Mouse (Mus musculus) brain, embryonic 14.5 days (tissue): ENCODE data around the gene Olfr1135.

ENCODE experiments used
- CTCF ChIP-seq: fragments of 200-500 bp; IDR thresholded peaks from 2 replicates; pipeline ENCODE4 v1.5.1; 2012; ENCODE audit warnings: inconsistent platforms, mild to moderate bottlenecking, moderate library complexity, borderline replicate concordance; ENCODE audit not compliant: insufficient read depth, insufficient read length; ENCODE audit errors: extremely low read depth
- POLR2A ChIP-seq: fragments of 200-500 bp; IDR thresholded peaks from 2 replicates; pipeline ENCODE4 v1.6.1; 2012; ENCODE audit warnings: mild to moderate bottlenecking, inconsistent platforms, borderline replicate concordance; ENCODE audit not compliant: poor library complexity, insufficient read depth, insufficient read length, severe bottlenecking; ENCODE audit errors: extremely low read depth

DNA sequence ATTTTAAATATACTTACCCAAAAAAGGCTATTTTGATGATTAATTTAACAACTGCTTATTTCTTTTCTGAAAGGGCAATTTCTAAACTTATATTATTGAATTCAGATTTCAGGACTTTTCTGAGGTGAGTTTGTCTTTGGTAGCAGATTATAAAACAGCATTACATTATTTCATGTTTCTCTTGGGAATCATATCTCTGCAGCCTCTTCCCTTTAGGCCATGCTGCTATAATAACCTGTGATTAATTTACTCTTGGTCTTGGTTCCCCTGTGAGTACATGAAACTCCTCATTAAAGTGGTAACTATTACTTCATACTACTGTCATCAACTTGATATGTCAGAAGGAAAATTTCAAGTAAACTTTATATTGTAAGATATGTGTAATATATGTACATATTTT, 36.0 kb downstream of the Olfr1135 start, which contains the start of gene Olfr1132:
- TF ChIP-seq POLR2A = no peak
- no peak for TF ChIP-seq CTCF
